Mouse (Mus musculus) CH12.LX (cell line): ENCODE results near the gene Sphk2. TPM values are rescaled to one million over a fixed set of nuclear protein-coding genes. Genes with fewer than 3 reads are reported as not detected.

ENCODE experiments used
- DNase-seq: peaks from one replicate; pipeline ENCODE4 v3.0.0-alpha.2; 2013; ENCODE audit errors: extremely low read depth
- H3K27ac ChIP-seq: 2 replicates; pipeline ENCODE4 v1.5.1; 2012; ENCODE audit warnings: low read depth, mild to moderate bottlenecking, control low read depth, moderate library complexity; ENCODE audit not compliant: insufficient read depth
- H3K27me3 ChIP-seq: replicated peaks from 2 replicates; pipeline ENCODE3; 2012; ENCODE audit warnings: inconsistent platforms
- H3K36me3 ChIP-seq, 2 experiments: replicated peaks in 1 of 2; 2 replicates each; pipeline versions ENCODE3 to v1.6.1; 2012; ENCODE audit warnings: inconsistent platforms in 1 of 2, low read length in 1 of 2, mild to moderate bottlenecking in 1 of 2, mixed read lengths in 1 of 2, moderate library complexity in 1 of 2; ENCODE audit not compliant: control insufficient read depth in 1 of 2, insufficient read depth in 1 of 2
- H3K4me1 ChIP-seq, 2 experiments: 2 replicates each; pipeline ENCODE4 v1.6.1; 2012; ENCODE audit warnings: inconsistent platforms in 1 of 2, moderate library complexity in 1 of 2; ENCODE audit not compliant: insufficient read depth in 2 of 2, control insufficient read depth in 1 of 2
- H3K4me2 ChIP-seq: 2 replicates; pipeline ENCODE4 v1.6.1; 2012; ENCODE audit warnings: low read depth, mild to moderate bottlenecking, control low read depth; ENCODE audit not compliant: poor library complexity, insufficient read depth, severe bottlenecking
- H3K4me3 ChIP-seq, 3 experiments: fragments of 150-350 bp in 1 of 3; sonication (generic) in 1 of 3; replicated peaks in 1 of 3; 2 replicates each; pipeline versions ENCODE3 to v1.5.1; 2011 to 2012; ENCODE audit warnings: low read depth in 2 of 3, low read length in 2 of 3, mild to moderate bottlenecking in 2 of 3, moderate library complexity in 2 of 3, control low read depth in 1 of 3, improper control_type of control experiment in 1 of 3, inconsistent platforms in 1 of 3, mixed read lengths in 1 of 3; ENCODE audit not compliant: poor library complexity in 1 of 3
- H3K79me2 ChIP-seq: replicated peaks from 2 replicates; pipeline ENCODE4 v1.6.1; 2012; ENCODE audit warnings: mild to moderate bottlenecking, moderate library complexity; ENCODE audit not compliant: control insufficient read depth, poor library complexity, insufficient read depth, severe bottlenecking; ENCODE audit errors: extremely low read depth
- H3K9ac ChIP-seq: 2 replicates; pipeline ENCODE4 v1.6.1; 2012; ENCODE audit warnings: low read depth, mild to moderate bottlenecking, control low read depth, moderate library complexity; ENCODE audit not compliant: insufficient read depth
- H3K9me3 ChIP-seq: replicated peaks from 2 replicates; pipeline ENCODE3; 2012; ENCODE audit warnings: low read length, inconsistent platforms, mixed read lengths
- BHLHE40 ChIP-seq: IDR thresholded peaks from 2 replicates; pipeline ENCODE4 v1.6.1; 2011; ENCODE audit warnings: mild to moderate bottlenecking, low read depth, low read length, improper control_type of control experiment
- CHD2 ChIP-seq: IDR thresholded peaks from 2 replicates; pipeline ENCODE4 v1.6.1; 2011; ENCODE audit warnings: low read length, improper control_type of control experiment
- IRF4 ChIP-seq: IDR thresholded peaks from 2 replicates; pipeline ENCODE4 v1.6.1; 2014; ENCODE audit warnings: low read depth, mild to moderate bottlenecking, inconsistent platforms, low read length, improper control_type of control experiment
- JUND ChIP-seq: conservative IDR thresholded peaks from 2 replicates; pipeline ENCODE4 v1.6.1; 2011; ENCODE audit warnings: low read depth, low read length, improper control_type of control experiment
- MAZ ChIP-seq: IDR thresholded peaks from 2 replicates; pipeline ENCODE4 v1.6.1; 2012; ENCODE audit warnings: low read depth, mild to moderate bottlenecking, inconsistent platforms, low read length, improper control_type of control experiment, moderate library complexity
- MEF2A ChIP-seq: IDR thresholded peaks from 2 replicates; pipeline ENCODE4 v1.6.1; 2014; ENCODE audit warnings: low read depth, mild to moderate bottlenecking, inconsistent platforms, low read length, improper control_type of control experiment, borderline replicate concordance
- MXI1 ChIP-seq: IDR thresholded peaks from 2 replicates; pipeline ENCODE4 v1.6.1; 2011; ENCODE audit warnings: mild to moderate bottlenecking, low read depth, low read length, improper control_type of control experiment
- MYC ChIP-seq: IDR thresholded peaks from 2 replicates; pipeline ENCODE4 v1.6.1; 2011; ENCODE audit warnings: low read depth, mild to moderate bottlenecking, improper control_type of control experiment, low read length
- NRF1 ChIP-seq: IDR thresholded peaks from 2 replicates; pipeline ENCODE4 v1.6.1; 2014; ENCODE audit warnings: low read depth, mild to moderate bottlenecking, inconsistent platforms, low read length, improper control_type of control experiment, moderate library complexity
- POLR2A ChIP-seq: IDR thresholded peaks from 2 replicates; pipeline ENCODE4 v1.6.1; 2011; ENCODE audit warnings: low read depth, mild to moderate bottlenecking, improper control_type of control experiment, low read length
- SIN3A ChIP-seq: IDR thresholded peaks from 2 replicates; pipeline ENCODE4 v1.6.1; 2012; ENCODE audit warnings: low read length, improper control_type of control experiment, inconsistent platforms
- TBP ChIP-seq: conservative IDR thresholded peaks from 2 replicates; pipeline ENCODE4 v1.6.1; 2011; ENCODE audit warnings: low read depth, low read length, improper control_type of control experiment
- TCF12 ChIP-seq: IDR thresholded peaks from 2 replicates; pipeline ENCODE4 v1.6.1; 2014; ENCODE audit warnings: low read depth, mild to moderate bottlenecking, inconsistent platforms, low read length, improper control_type of control experiment
- UBTF ChIP-seq: IDR thresholded peaks from 2 replicates; pipeline ENCODE4 v1.6.1; 2012; ENCODE audit warnings: low read depth, mild to moderate bottlenecking, inconsistent platforms, low read length, improper control_type of control experiment, moderate library complexity
- USF2 ChIP-seq: conservative IDR thresholded peaks from 2 replicates; pipeline ENCODE4 v1.6.1; 2011; ENCODE audit warnings: low read depth, low read length, improper control_type of control experiment
- ZC3H11A ChIP-seq: IDR thresholded peaks from 2 replicates; pipeline ENCODE4 v1.6.1; 2012; ENCODE audit warnings: low read depth, mild to moderate bottlenecking, inconsistent platforms, low read length, improper control_type of control experiment
- ZKSCAN1 ChIP-seq: IDR thresholded peaks from 2 replicates; pipeline ENCODE4 v1.6.1; 2012; ENCODE audit warnings: low read depth, inconsistent platforms, low read length, improper control_type of control experiment, borderline replicate concordance
- ZNF384 ChIP-seq: IDR thresholded peaks from 2 replicates; pipeline ENCODE4 v1.6.1; 2012; ENCODE audit warnings: low read depth, low read length, improper control_type of control experiment, inconsistent platforms
- dilution Hi-C: fragments of 300-500 bp; cut with MboI; formaldehyde crosslinking; loops from 2 replicates; pipeline ENCODE4 v1.14.3; 2020; ENCODE audit warnings: low sequenced_read_pairs; ENCODE audit not compliant: extremely low pct_unique_long_range_greater_than_20kb, extremely low pct_ligation_motif_present
- in situ Hi-C: fragments of 300-500 bp; cut with MboI; formaldehyde crosslinking; loops from 3 replicates; pipeline ENCODE4 v1.14.3; 2019; ENCODE audit warnings: low sequenced_read_pairs, low pct_ligation_motif_present, low pct_unique_long_range_greater_than_20kb, mixed read lengths
- polyA plus RNA-seq: library from polyadenylated mRNA; unstranded; fragments of >175 nt; gene quantifications from 2 replicates; pipeline ENCODE4 v1.2.1, GENCODE M21; 2012; ENCODE audit warnings: low read depth; ENCODE audit not compliant: insufficient read length
- total RNA-seq, 2 experiments: library from RNA; depleted of rRNA; stranded (reverse); fragments of 300-350 nt in 1 of 2; fragments of >200 nt in 1 of 2; gene quantifications; 2 replicates each; pipeline ENCODE4 v1.2.3; 2012 to 2014

The Sphk2 gene
- total and polyA plus RNA-seq, 3 experiments, result 9.4 to 22.4 (median 16.6) TPM

GRCm38 (mm10) chr7:45765995-45766394, 48.2 kb upstream of the Sphk2 start:
- Histone ChIP-seq H3K36me3 (no peaks in the 10 kb centered on the region), H3K27ac (no peak overlapping the region), H3K4me3 (no peak overlapping the region), H3K4me1 (peaks cover 10 to 16% of the 10 kb centered on the region in 2 experiments), H3K9ac (no peak overlapping the region), H3K27me3 (peaks cover 9% of the 10 kb centered on the region), H3K79me2 (no peaks in the 10 kb centered on the region), H3K4me2 (no peak overlapping the region), H3K9me3 (no peaks in the 10 kb centered on the region)
- no peak for TF ChIP-seq ZKSCAN1
- no peak for TF ChIP-seq ZNF384
- TF ChIP-seq MXI1, result no peak
- TF ChIP-seq CHD2, result no peak
- TF ChIP-seq MEF2A, result no peak
- in situ Hi-C loops (no loop called here), dilution Hi-C loops (no loop called here)
- DNase-seq, result no peak

GRCm38 (mm10) chr7:45760151-45760550, 42.3 kb upstream of the Sphk2 start:
- DNase-seq, result no peak
- Histone ChIP-seq H3K36me3 (no peaks in the 10 kb centered on the region), H3K4me3 (no peak overlapping the region), H3K4me1 (0 out of 4 replicates have a peak, but pooled peaks cover 0 to under 1% of the 10 kb centered on the region in 2 experiments), H3K27me3 (peaks cover 50% of the 10 kb centered on the region), H3K27ac (no peak overlapping the region), H3K4me2 (no peak overlapping the region), H3K79me2 (no peaks in the 10 kb centered on the region), H3K9ac (no peak overlapping the region), H3K9me3 (no peaks in the 10 kb centered on the region)
- dilution Hi-C loops, result no loop called here
- in situ Hi-C loops, result no loop called here
- no peak for TF ChIP-seq IRF4
- TF ChIP-seq SIN3A, result no peak
- TF ChIP-seq UBTF, result no peak
- TF ChIP-seq ZNF384, result no peak
- no peak for TF ChIP-seq USF2
- TF ChIP-seq BHLHE40, result no peak
- no peak for TF ChIP-seq TBP
- TF ChIP-seq POLR2A, result no peak
- no peak for TF ChIP-seq CHD2
- no peak for TF ChIP-seq MAZ
- TF ChIP-seq ZC3H11A, result no peak
- TF ChIP-seq TCF12, result no peak
- no peak for TF ChIP-seq MEF2A
- no peak for TF ChIP-seq JUND
- TF ChIP-seq ZKSCAN1, result no peak
- TF ChIP-seq NRF1, result no peak
- TF ChIP-seq MYC, result no peak
